Mouse (Mus musculus): Measurements from ENCODE around the gene Ap1m1. TPM values are rescaled to one million over a fixed set of nuclear protein-coding genes. Genes with fewer than 3 reads are reported as not detected.
A peak's percentile ranks its signal among the peaks of the same experiment; 100 is the strongest.

Gene Ap1m1
- total RNA-seq (2022) = 10 to 100 TPM; 86.8 to 93.2 (median 91.0) TPM

DNA sequence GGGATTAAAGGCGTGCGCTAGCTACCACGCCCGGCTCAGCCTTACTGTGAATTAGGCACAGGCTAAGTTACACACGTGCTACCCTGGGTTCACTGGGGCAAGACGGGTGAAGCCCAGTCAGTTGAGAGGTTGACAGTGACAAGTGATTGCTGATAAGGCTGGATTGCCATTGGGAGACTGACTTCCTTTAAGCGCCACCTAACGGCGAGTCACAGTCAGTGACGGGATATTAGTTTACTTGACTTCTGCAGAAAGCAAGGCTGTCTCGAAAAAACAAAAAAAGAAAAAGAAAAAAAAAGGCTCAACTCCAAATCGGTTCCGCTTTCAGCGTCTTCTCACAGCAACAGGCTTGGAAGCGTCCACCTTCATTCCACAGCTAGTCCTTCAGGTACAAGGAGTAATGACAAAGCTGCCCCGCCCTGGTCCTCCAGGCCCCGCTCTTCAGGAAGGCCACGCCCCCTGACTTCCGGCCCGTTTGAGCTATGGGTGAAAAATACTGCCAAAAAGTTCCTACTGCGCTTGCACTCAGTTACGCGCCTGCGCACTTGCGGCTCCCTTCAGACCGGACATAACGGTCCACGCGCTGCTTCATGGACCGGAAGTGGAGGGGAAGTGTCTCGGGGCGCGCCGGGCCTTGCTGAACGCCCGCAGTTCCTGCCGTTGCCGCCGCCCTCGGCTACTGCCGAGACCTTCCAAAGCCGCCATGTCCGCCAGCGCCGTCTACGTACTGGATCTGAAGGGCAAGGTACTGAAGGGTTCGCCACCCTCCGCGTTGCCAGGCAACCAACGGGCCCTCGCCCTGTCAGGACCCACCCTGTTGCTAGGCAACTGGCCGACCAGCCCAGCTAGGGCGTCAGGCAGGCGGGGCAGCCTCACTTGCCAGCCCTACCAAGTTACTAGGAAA, at the start of gene Ap1m1:
Gene Ap1m1 (plus strand): TSS at position 520 of the 904 bp plus-strand sequence.
- DNase-seq (ENCODE audit: low spot score in 2 of 2) = peak; percentile 97 to 98

DNA sequence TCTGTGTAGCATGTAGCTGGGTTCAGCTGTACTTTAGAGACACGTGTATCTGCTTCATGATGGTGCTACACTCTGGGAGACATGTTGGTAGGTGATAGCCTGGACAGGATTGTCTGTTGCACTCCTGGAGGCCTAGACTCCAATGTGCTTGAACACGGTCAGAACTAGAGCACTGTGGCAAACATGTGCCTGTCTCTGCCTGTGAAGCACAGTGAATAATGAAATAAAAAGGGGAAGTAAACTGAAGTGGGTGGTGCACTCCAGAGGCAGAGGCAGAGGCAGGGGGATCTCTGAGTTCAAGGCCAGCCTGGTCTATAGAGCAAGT, 49.6 kb upstream of the Ap1m1 start:
- DNase-seq (ENCODE audit: low spot score in 2 of 2) = no peak

DNA sequence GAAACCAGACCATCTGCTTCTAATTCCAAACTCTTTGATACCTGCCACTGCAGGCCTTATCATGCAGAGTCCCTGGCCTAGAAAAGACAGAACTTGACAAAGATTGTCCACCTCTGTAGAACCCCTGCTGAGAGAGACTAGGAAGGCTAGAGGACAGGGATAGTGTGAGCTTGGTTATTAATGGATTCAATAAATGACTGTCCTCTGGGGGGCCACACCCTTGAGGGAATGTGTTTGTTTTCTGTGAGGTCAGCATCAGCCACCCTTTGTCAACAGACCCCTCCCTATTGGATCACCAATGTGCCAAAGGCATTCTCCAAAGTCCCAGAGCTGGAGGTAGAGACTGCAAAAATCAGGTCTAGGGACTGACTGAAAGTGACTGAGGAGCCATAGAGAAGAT, 47.8 kb upstream of the Ap1m1 start:
- DNase-seq (ENCODE audit: low spot score in 2 of 2) = no peak

DNA sequence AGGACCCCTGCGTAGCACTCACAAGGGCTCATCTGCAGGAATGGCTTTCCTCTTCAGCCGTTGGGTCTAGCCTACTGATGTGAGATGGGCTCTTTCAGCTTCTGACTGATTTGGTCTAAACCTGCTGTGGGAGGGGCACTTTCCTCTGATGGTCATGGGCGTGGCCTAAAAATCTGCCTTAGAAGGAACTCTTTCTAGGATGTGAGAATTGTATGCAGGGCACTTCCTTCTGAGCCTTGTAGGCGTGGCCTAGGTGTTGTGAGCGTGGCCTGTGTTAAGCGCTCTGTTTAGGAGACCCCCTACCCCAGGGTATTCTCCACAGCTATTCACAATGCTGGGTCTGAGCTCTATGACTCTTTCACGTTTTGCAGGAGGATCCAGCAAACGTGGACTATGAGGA, 41.8 kb upstream of the Ap1m1 start:
- no peak for DNase-seq (ENCODE audit: low spot score in 2 of 2)

DNA sequence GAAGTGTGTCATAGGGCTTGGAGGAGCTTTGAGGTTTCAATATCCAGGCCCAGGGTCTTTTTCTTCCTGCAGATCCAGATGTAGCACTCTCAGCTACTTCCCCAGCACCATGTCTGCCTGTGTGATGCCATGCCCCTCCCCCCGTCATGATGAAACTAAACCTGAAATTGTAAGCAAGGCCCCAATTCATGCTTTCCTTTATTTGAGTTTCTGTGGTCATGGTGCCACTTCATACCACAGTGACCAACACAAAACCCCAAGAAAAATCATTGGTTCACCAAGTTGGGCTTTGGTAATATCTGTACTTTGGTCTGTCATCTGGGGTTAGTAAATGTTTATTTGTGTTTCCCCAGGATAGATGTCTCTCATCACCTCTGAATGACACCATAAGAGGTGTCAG, 31.2 kb upstream of the Ap1m1 start:
- no peak for DNase-seq (ENCODE audit: low spot score in 2 of 2)

DNA sequence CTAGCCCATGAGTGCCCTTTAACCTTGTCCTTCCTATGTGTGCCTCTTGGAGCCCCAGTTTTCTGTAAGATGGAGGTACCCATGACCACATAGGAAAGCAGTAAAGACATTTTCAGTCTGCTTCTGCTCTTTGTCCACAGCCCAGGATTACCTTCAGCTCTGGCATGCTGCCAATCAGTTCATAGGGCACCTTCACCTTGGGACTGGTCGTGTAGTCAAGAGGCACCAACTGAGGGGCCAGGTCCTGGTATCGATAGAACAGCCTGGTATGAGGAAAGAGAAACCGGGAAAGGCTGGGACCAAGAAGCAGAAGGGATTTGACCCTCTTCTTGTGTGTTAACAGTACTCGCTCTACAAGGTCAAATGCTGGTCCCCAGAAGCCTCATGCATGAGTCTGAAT, 29.6 kb upstream of the Ap1m1 start:
- DNase-seq (ENCODE audit: low spot score in 2 of 2) = no peak

DNA sequence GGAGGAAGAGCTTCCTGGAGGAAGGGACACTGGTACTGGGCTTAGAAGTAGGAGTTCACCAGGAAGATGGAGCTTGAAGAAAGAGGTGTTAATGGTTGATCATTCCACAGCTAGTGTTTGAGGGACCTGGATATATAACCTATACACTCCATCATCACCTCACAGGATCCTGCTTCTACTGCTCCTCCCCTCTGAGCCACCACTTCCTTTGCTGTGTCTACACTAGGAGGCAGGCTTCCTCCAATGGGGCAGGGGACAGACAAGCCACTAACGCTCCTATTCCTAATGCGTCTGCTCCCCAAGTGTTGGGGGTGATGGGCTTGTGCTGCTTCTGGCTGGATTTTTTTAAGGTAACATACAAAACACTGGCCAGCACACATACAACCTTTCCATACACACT, 29.1 kb upstream of the Ap1m1 start:
- no peak for DNase-seq (ENCODE audit: low spot score in 2 of 2)

DNA sequence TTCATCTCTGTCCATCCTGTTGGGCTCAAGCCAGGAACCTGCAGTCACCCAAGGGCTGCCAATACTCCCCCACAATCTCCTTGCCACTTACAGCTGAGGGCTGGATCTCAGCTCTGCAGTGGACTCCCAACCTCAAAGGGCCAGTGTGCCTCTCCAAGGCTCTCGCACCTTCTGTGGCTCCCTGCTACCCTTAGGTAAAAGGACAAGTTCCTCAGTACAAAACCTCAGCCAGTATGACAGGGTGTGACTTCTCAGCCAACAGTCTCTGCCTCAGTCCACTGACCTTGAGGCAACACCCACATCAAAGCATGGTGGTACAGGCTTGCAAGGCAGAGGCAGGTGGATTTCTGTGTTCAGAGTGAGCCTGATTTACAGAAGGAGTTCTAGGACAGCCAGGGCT, 28.0 kb upstream of the Ap1m1 start:
- DNase-seq (ENCODE audit: low spot score in 2 of 2) = no peak

DNA sequence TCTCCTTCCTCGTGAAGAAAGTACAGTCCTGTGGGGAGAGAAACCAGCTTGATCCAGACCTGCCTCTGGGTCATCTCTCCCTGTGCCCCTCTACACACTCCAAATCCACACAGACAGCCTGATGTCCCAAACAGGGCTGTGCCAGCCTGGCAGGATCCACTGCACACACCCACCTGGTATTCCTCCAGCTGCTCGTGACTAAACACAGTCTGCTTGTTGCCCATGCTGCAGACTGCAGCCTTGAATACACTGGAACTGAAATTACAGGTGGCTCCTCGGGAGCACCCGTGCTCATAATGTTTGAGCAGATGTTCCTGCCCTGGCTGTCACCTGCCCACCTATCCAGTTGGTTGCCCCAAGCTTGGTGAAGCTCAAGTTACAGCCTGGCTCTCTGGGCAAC, 27.1 kb upstream of the Ap1m1 start, which contains the start of gene Cib3:
Gene Cib3 (minus strand): TSS at position 87 of the 400 bp plus-strand sequence.
- peak; percentile 29 to 33 for DNase-seq (ENCODE audit: low spot score in 2 of 2)

DNA sequence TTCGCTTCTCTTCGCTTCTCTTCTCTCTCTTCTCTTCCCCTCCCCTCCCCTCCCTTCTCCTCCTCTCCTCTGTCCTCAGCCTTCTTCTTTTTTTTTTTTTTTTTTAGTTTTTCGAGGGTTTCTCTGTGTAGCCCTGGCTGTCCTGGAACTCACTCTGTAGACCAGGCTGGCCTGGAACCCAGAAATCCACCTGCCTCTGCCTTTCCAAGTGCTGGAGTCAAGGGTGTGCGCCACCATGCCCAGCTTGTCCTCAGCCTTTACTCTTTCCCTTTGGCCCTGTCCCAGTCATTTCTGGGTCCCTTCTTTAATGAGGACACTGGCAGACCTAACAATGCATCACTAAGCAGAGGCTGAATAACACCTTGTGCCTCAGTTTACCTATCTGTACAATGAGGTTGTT, 26.3 kb upstream of the Ap1m1 start, which contains the start of gene Gm11034:
Gene Gm11034 (minus strand): TSS at position 101 of the 400 bp plus-strand sequence.
- DNase-seq (ENCODE audit: low spot score in 2 of 2) = no peak

DNA sequence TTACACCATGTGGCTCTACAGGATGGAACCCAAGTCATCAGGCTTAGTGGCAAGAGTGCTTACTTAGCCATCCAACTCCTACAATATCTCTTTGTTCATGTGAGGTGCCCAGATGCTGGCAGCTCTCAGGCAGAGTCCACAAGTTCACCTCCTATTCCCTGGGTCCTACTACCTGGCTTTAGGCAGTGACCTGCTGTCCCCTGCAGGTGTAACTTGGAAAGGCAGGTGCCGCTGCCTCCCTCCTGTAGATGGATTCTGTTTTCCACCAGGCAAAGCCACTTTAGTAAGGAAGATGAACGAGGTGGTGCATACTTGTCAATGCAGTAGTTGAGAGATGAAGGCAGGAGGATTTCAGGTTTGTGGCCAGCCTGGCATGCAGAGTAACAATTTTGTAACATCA, 24.8 kb upstream of the Ap1m1 start:
- no peak for DNase-seq (ENCODE audit: low spot score in 2 of 2)

DNA sequence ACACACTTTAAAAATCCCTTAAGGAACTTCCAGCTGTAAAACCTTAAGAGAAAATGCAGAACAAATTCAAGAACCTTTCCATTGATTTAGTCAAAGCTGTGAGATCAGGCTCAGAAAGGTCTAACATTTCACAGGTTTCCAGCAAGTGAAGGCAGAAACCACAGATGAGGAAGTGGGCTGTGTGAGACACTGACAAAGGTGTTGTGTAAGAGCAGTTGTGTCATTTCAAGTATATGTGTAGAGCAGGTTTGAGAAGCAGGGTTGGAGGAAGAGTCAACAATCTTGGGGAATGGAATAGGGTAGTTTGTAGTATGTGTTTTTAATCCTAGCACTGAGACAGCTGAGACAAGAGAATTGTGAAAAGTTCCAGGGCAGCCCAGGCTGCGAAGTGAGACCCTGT, 23.9 kb upstream of the Ap1m1 start:
- DNase-seq (ENCODE audit: low spot score in 2 of 2) = no peak

DNA sequence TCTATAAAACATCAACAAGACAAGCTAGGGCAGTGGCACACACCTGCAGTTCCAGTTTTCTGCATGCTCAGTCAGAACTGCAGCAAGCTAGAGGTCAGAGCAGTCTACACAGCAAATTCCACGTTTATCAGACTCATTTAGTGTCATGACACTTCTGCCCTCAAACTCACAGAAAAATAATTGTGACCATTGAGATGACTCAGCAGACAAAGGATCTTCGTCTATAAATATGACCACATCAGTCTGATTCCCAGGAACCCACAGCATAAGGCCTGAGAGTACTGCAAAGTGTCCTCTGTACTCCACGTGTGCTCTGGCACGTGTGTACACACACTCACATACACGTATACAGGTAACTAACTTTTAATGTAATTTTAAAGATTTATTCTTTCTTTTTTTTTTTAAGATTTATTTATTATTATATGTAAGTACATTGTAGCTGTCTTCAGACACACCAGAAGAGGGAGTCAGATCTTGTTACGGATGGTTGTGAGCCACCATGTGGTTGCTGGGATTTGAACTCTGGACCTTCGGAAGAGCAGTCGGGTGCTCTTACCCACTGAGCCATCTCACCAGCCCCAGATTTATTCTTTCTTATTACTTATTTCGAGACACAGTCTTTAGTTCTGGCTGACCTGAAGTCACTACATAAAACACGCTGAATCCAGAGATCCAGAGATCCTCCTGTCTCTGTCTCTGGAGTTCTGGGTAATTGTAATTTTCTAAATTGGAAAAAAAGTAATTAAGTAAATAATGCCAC, 20.9 kb upstream of the Ap1m1 start:
- no peak for DNase-seq (ENCODE audit: low spot score in 2 of 2)

DNA sequence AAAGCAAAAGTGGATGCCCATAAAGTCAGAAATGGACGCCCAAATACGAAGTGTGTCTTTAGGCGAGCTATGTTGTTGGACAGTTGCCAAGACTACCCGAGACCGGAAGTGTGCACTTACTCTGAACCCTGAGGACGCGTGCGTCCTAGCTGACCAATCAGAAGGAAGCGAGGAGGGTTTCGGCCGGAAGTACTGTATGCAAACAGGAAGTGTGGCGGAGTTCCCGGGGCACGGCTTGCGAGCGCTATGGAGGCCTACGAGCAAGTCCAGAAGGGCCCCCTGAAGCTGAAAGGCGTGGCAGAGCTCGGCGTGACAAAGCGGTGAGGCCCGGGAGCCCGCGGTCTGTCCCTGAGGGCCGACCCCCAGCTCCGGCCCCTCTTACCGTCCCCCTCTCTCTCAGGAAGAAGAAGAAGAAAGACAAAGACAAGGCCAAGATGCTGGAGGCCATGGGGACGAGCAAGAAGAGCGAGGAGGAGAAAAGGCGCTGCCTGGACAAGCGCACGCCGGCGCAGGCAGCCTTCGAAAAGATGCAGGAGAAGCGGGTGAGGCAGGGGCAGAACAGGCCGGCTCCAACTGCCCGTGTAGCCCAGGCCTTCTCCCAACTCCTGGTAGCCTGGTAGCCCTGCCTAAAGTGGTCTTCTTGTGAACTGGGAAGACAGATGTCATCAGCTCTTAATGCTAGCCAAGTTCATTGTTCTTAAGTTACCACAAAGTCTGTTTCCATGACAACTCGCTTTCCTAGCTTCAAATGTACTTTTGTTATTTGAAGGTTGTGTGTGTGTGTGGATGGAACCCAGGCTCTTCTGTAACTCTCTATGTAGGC, 20.1 kb upstream of the Ap1m1 start, which contains the start of gene Fam32a:
Gene Fam32a (plus strand): TSS at position 190 of the 823 bp plus-strand sequence.
- DNase-seq (ENCODE audit: low spot score in 2 of 2) = peak; percentile 88 to 91

DNA sequence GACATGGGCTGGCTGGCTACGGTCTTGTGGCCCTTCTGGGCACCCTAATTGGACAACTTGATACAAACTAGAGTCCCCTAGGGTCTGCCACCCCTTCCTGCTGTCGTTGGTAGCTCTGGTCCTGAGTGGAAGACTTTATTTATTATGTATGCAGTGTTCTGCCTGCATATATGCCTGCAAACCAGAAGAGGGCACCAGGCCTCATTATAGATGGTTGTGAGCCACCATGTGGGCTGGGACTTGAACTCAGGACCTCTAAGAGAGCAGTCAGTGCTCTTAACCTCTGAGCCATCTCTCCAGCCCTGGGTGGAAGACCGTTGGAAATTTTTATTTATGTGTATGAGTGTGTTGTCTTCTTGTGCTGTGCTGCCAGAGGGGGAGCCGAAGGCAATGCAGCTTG, 19.1 kb upstream of the Ap1m1 start:
- no peak for DNase-seq (ENCODE audit: low spot score in 2 of 2)

DNA sequence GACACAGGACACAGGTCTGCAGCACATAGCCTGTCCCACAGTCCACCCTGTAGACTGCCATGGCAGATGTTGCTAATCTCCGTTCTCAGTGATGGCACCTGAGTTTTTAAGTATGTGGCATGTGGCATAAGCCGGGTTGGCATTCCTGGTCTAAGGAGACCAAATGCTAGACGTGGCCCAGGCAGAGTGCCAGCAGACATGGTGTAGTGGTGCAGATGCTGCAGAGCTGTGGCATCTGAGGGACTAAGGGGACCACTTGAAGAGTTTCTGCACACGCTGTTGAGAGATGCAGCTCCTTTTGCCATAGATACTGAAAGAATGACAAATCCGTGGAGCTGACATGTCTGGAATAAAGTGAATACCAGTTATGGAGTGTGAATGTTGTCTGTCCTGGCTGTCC, 17.2 kb upstream of the Ap1m1 start:
- DNase-seq (ENCODE audit: low spot score in 2 of 2) = no peak

DNA sequence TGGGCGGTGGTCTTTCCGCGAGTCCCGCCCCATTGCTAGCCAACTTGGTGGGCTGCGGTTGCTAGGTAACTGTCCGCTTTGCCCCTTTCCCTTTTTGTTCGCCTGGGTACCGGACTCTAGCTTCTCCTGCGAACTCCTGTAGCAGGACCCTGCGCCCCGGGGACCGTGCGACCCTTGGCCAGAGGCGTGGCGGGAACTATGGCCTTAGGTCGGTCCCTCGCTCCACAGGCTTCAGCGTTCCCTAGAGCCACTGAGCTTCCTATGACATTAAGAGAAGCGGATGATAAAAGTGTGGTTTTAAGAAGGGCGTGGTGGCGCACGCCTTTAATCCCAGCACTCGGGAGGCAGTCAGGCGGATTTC, 565 bp downstream of the Ap1m1 start:
- DNase-seq (ENCODE audit: low spot score in 2 of 2) = no peak

DNA sequence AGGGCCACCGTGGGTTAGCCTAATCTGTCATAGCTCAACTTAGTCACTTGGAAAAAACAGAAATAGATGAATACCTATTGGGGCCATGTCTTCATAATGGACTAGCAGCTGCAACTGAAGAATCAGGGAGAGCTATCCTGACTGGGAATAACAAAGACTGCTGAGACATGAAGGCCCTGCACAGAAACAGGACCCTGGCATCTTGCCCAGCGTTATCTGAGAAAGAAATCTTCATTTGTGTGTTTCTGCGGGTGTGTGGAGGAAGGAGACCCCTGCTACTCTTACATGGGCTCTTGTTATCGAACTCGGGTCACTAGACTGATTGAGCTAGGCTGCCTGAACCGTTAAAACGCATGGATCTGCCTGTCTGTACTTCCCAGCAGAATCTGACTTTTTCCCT, 1.1 kb downstream of the Ap1m1 start:
- DNase-seq (ENCODE audit: low spot score in 2 of 2) = no peak

DNA sequence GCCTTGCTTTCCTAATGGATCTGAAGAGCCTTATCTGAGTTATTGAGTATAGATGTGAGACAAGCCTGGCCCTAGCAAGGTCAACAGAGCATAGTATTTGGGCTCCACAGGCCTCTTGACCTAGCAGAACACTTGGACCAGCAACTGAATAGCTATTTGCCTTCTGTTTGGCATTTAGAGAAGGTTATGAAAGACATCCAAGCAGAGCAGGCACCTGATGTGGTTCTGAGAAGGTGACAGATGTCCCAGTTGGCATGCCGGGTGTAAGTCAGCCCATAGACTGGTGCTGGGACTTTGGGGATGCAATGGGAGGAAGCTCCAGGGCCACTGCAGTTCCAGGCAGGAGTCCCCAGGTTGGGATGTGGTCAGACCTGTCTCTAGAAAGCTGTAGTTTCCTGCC, 2.4 kb downstream of the Ap1m1 start:
- no peak for DNase-seq (ENCODE audit: low spot score in 2 of 2)

DNA sequence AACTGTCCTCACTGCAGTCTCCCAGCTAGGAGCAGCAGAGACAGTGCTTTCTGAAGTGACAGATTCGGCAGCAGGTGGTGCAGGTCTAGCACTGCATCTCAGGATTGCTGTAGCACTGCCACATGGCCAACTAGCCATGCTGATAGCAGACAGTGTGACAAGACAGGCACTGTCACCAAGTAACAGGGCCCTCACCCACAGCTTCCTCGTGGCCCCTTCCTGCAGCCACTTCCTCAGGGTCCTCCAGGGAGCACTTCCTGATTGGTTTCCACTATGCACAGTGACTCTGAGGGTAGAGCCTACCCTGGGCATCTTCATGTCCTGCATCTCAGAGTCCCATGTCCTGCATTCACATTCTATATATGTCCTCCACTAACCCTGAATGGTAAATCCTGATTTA, 4.8 kb downstream of the Ap1m1 start:
- no peak for DNase-seq (ENCODE audit: low spot score in 2 of 2)

DNA sequence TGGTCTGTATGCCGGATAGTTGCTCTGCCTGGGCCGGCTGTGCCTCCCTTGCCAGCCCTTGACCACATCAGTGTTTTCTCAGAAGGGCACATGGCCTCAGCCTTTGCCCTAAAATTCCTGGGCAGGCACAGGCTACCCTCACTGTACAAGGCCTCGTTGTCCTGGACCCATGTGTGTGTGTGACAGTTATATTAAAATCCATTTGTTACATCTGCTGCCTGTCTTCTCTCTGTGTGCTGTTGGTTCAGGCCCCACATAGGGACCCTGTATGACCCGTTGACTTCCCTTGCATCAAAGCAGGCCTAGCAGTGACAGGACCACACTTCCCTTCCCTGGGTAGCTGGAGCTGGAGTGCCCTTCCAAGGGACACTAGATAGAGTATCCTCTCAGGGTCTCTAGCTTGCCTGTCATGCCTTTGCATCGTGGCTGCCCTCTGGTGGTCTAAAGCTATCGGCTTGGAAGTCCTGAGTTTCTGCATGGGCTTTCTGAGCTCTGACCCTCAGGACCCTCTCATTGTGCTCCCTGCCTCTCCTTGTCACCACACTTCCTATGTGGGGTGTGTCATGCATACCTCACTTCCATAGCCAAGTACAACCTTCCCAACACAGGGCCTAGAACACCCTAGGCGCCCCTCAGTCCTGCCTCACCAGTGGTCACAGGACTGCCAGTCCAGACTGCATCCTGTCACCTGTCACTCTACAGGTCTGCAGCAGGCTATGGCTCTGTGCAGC, 17.5 kb downstream of the Ap1m1 start:
- DNase-seq (ENCODE audit: low spot score in 2 of 2) = no peak
